21 mouse cellular contexts compared by ENCODE assay signal in genomic region chr12:57890783-57891478, GRCm38 (mm10).
"Had no signal": no experiment of that assay in that cellular context is flagged by ENCODE, and none has a peak within 500 bp of the region (broad histone marks: within the 10 kb centered on the region; RNA-seq: fewer than 3 reads in every experiment).

No protein-coding gene starts in this region.

- H3K36me3 ChIP-seq: liver, embryonic 15.5 days; midbrain, embryonic 12.5 days; midbrain, embryonic 15.5 days; neural tube, embryonic 12.5 days; neural tube, embryonic 15.5 days had no signal

- ATAC-seq: midbrain, embryonic 15.5 days had no signal

- H3K4me3 ChIP-seq: layer of hippocampus, adult 2 months; left cerebral cortex, adult 2 months; liver, embryonic 15.5 days; midbrain, embryonic 12.5 days; midbrain, embryonic 15.5 days; neural tube, embryonic 12.5 days; neural tube, embryonic 15.5 days had no signal

- H3K27me3 ChIP-seq: liver, embryonic 15.5 days; midbrain, embryonic 12.5 days; midbrain, embryonic 15.5 days; neural tube, embryonic 12.5 days; neural tube, embryonic 15.5 days had no signal

- H3K27ac ChIP-seq: layer of hippocampus, adult 2 months; left cerebral cortex, adult 2 months; liver, embryonic 15.5 days; macrophage; midbrain, embryonic 12.5 days; midbrain, embryonic 15.5 days; neural tube, embryonic 12.5 days; neural tube, embryonic 15.5 days had no signal

- DNase-seq: kidney, adult 18-20 months; kidney, adult 9 months; kidney, postnatal 14 days; kidney, postnatal 4 days; layer of hippocampus, adult 9-11 months; layer of hippocampus, postnatal 36 days; lung, adult 2 months; lung, postnatal 14 days; right cerebral cortex, adult 18-20 months; right cerebral cortex, postnatal 14 days; right cerebral cortex, postnatal 4 days; thymus, postnatal 25 days had no signal

- H3K4me2 ChIP-seq: liver, embryonic 11.5 days; liver, embryonic 15.5 days; midbrain, embryonic 12.5 days; midbrain, embryonic 15.5 days; neural tube, embryonic 12.5 days; neural tube, embryonic 15.5 days had no signal

- H3K9ac ChIP-seq: liver, embryonic 15.5 days; midbrain, embryonic 12.5 days; midbrain, embryonic 15.5 days; neural tube, embryonic 12.5 days; neural tube, embryonic 15.5 days had no signal

- H3K9me3 ChIP-seq: liver, embryonic 15.5 days; midbrain, embryonic 15.5 days; neural tube, embryonic 12.5 days; neural tube, embryonic 15.5 days had no signal

- H3K4me1 ChIP-seq: liver, embryonic 15.5 days; midbrain, embryonic 12.5 days; midbrain, embryonic 15.5 days; neural tube, embryonic 12.5 days; neural tube, embryonic 15.5 days had no signal
